Mouse (Mus musculus) layer of hippocampus, adult 8-10 months (tissue): Measurements from ENCODE around the gene Map6. TPM values are rescaled to one million over a fixed set of nuclear protein-coding genes. Genes with fewer than 3 reads are reported as not detected.
A peak's percentile ranks its signal among the peaks of the same experiment; 100 is the strongest.

Source experiments
- DNase-seq, 2 experiments: peaks; one replicate each; pipeline ENCODE4 v3.0.0; 2022; ENCODE audit warnings: low spot score in 2 of 2
- total RNA-seq, 4 experiments: library from RNA; stranded (reverse); gene quantifications; 2 replicates each; pipeline ENCODE4 v1.2.4; 2022

The Map6 gene
- total RNA-seq: 100 to 1,000 TPM; 101 to 108 (median 106) TPM

DNA sequence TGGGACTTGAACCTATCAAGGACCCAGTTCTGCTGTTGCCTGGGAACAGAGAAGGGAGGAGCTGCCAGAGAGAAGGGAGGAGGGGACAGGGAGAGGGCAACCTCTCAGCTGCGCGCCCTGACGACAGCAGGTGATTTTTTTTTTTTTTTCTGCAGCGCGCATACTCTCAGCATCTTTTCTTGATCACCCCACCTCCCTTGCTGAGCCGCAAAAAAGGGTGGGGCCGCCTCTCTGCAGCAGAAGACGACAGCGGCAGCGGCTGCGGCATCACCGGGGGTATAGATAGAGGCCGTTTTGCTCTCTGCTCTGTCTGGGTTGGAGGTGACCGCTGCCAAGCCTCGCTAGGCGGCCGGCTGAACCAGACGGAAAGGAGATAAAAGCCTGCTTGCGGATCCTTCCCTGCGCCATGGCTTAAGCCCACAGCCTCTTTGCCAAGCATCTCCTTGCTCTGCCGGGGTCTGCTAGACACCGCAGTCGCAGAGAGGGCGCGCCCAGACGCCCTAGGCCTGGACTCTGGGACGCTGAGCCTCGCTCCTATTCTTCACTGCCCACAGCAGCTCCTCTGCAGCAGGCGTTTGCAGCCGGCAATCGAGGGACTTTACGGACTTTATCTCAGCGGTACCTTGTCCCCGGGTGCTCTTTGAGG is at the start of gene Map6:
Gene Map6, plus strand, starts transcription at position 197 of the 646 bp plus-strand sequence.
- DNase-seq: peak; percentile 65 to 76

DNA sequence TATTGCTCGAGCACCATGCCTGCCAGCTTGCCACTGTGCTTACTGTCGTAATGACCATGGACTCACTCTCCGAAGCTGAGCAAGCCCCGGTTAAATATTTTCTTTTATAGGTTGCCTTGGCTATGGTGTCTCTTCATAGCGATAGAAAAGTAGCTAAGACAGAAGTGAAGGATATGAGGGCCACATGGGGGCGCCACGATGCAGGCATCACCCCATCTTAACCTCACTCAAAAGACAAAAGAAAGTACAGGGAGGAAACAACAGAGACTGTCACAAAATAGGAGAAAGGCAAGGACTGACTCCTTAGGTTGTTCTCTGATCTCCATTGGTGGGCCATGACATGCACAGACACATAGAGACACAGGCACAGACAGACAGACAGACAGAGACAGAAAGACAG is 43.0 kb upstream of the Map6 start:
- DNase-seq: no peak

DNA sequence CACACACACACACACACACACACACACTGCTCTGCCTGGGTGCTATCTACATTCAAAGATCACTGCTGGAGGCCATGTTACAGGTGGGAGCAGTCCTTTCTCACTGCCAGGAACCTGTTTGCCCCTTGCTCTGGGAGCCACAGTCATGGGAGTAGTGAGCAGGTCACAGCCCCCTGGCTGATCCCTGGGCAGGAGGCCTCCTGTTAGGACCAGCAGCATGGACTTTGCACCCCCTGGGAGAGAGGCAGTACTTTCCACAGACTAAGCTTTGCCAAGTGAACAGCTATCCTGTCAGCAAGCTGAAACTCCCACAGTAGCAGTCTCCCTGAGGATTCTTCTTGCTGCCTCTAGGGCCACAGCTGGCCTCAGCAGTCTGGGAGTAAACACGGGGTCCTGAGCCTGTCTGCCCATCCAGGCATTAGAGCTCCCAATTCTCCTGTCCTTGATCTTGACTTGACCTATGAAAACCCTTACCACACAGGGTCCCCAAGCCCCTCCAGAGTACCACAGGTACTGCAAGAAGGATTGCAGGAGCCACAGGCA is 42.5 kb upstream of the Map6 start:
- no peak for DNase-seq

DNA sequence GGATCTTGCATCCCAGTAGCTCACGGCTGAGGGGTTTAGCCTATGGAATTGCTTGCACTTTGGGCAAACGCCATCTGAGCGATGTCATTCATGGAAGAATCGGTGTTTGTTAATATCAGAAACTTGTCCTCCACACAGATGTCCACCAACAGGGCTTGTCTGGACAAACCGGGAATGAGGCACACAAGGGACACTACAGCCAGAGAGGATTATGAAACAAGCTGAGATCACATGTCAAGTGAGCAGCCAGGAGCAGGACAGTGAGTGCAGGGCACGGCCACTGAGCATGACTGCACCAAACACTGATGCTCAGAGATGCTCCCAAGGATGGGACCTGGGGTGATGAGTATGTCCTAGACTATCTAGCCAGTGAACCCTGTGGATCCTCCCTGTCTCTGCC is 41.8 kb upstream of the Map6 start:
- DNase-seq: no peak

DNA sequence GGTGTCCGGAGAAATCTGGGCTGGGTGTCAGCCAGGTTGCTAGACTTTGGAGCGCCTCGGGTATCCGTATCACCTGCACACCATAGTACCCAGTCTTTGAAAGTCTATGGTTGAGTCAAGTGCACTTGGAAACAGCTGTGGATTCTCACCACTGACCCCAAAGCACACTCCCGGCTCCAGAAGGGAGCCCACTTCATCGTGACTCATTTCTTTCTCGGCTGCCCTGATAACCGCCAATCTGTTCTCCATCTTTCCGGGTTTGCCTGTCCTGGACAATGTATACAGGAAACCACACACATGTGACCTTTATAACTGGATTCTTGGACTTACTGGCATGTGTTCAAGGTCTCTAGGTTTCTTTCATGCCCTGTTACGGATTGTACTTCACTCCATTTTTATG is 40.6 kb upstream of the Map6 start:
- DNase-seq: no peak

DNA sequence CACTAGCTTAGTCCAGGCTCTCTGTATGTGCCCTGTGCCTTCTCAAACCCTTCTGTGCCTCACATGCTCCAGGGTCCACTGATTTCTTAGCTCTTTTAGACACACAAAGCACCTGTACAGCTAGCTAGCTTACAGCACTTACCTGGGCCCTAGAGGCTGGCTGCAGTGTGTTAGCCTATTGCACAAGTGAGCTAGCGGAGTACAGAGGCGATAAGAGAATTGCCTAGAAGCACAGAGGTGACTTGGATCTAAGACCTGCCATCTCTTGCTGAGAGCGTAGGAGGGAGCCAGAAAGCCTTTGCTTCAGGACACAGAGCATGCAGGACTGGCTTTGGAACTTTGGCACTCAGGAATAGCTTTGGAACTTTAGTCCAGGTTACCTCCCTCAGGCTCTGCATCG is 40.0 kb upstream of the Map6 start:
- DNase-seq: no peak

DNA sequence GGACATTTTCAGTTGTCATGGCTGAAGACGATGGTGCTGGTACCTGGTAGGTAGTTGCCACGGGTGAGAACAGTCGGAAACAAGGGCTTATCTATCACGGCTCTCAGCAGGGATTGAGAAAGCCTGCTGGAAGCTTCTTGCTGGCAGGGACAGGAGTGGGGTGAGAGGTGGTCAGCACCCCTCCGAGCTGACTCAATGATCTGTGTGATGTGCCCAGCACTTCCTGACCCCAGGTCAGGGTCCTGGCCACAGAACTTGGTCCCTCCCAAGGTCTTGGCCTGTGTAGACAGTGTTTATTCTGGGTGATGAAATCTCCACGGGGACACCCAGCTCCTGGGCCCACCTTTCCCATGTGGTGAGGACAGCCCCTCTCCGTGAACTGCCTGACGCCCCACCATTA is 38.4 kb upstream of the Map6 start:
- DNase-seq: no peak

DNA sequence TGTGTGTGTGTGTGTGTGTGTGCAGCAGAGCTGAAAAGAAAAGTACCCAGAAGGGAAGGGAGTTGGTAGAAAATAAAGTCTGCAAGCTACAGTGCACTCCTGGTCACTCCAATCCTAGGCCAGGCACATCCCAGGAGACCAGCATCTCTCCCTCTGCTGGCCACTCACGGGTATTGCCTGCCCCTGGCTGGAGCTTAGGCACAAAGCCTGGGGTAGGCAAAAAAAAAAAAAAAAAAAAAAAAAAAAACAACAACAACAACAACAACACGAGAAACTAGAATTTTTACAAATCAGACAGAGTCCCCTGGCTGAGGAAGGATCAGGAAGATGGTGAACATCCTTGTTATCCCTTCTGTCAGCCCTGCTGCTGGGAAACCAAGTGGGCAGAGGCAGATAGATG is 37.8 kb upstream of the Map6 start:
- no peak for DNase-seq

DNA sequence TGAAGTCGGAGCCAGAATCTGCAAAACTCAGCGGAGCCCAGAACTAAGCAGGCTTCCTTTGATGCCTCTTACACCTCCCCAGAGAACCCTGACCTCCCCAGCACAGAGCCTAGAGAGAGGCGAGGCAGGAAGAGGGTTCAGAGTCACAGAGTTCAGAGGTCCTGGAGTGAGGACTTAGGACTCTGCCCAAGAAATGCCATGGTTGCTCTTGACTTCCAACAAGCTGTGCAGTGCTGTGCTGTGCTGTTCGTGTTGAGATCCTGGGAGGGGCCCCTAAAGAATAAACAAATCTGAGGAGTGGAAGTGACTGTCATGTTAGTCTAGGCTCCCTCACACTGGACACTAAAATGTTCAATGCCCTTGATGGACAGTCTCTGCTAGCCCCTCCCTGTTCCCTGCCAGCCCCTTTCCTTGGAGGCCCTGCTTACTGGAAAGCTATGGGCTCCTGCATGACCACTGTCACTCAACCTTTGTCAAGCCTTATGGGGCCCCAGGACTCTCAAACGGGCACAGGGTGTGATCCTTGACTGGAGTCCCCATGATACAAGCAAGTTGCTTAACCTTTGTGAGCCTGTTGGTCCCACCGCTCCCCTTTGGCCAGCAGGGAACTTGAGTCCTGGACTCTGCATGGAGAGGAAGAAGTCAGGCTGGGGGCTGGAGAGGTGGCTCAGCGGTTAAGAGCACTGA is 37.0 kb upstream of the Map6 start:
- DNase-seq: no peak

DNA sequence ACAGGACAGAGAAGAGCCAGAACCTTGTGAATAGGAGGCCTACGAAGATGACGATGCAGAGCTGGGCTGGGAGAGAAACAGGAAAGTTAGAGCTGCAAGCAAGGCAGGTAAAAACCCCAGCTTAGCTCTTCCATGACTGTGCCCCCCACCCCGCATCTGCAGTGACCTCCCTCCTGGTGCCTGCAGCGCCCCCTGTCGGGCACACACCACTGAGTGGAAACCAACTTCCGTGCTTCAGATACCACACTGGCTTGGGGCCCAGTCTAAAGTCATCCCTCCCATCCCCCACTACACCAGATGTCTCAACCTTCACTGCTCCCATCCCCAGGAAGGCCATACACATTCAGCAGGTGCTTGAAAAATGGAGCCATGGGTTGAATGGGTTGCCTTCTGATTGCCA is 34.7 kb upstream of the Map6 start:
- DNase-seq: no peak

DNA sequence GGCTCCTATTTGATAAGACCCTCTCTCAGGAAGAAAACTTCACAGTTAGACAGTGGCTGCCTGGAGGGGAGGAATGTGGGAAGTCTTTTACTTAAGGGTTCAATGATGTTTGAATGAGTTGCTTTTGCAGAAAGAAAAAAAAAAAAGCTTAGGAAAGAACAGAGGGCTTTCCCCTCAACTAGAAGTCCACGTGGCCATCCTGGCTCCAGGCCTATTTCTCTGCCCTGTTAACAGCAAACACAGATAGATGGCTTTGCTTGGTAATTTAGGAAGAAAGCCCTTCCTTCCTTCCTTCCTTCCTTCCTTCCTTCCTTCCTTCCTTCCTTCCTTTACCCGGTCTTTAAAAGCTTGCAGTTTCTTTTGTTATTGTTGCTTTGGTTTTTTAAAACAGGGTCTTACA is 32.3 kb upstream of the Map6 start:
- DNase-seq: no peak

DNA sequence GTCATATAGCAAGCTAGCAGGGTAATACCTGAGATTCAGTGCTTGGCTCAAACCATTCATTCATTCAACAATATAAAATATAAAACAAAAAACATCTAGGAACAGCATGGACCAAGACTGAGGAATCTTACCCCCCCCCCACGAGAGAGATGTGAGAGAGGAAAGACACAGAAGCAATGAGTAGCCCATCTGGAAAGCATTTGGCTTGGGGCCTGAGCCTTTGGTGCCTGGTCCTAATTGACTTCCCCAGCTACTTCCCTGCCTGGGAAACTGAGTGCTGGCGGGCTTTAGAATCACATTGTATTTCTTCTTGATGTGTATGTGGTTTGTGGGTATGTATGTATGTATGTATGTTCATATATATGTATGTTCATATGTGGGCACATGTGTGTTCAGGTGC is 31.6 kb upstream of the Map6 start:
- DNase-seq: no peak

DNA sequence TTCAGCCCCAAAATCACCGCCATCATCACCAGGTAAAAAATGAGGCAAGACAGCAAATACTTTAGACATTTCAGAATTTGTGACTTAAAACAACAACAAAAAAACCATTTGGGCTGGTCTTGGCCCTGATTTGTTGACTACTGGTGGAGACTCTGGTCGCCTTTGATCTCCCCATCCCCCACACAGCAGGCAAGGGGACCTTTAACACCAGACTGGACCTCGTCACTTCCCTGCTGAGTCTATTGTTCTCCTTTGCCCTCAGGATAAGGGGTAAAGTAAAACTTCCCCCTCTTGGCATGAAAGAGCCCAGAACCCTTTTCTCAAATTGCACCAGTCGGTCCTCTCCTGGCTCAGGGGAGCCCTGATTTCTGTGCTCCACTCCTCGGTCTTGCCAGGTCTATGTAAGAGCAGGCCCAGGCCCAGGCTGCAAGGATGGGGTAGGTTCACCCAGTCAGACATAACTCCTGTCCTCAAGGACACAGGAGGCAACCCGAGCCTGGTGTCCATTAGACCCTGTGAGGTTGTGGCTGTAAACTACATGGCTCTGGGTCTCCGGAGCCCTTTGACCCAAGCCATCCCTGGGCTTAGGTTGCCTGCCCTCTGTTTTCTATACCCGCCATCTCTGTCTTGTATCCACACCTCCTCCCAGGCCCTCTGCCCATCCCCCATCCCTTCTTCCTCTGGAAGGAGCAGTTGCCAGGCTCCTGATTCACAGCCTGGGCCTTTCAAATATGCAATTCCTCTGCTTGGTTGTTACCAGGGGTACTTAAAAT is 30.2 kb upstream of the Map6 start:
- no peak for DNase-seq

DNA sequence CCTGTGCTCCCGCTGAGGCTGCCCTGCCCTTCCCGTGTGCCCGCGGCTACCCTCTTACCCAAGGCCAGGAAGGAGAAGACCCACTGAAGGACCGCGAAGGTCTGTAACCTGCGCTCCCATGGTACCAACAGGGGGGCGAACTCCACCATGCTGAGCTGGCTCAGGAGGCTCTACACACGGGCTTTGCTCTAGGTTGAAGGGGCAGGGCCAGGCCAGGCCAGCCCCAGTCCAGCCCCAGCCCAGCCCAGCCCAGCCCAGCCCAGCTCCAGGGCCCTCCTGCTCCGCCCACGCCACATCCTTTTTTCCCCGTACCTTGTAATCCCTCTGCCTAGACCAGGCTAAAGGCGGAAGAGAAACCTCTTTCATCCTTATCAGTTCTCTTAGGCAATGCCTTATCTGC is 28.8 kb upstream of the Map6 start, which contains the start of gene Mogat2:
Gene Mogat2, minus strand, starts transcription at position 203 of the 400 bp plus-strand sequence.
- DNase-seq: no peak

DNA sequence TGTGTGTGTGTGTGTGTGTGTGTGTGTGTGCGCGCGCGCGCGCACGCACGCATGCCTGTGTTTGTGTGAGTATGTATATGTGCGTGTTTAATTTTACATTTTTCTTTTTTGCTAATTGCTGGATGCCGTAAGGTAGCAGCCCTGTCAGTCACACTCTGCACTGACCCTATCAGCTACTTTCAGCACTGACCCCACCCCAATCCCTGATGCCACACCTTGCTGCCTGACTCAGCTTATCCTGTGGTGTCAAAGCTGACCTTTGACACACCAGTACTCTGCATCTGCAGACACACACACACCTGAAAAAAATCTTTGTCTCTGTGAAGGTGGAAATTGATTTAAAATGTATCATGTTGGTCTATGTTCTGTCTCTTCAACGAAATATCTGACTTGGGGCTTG is 25.1 kb upstream of the Map6 start:
- no peak for DNase-seq

DNA sequence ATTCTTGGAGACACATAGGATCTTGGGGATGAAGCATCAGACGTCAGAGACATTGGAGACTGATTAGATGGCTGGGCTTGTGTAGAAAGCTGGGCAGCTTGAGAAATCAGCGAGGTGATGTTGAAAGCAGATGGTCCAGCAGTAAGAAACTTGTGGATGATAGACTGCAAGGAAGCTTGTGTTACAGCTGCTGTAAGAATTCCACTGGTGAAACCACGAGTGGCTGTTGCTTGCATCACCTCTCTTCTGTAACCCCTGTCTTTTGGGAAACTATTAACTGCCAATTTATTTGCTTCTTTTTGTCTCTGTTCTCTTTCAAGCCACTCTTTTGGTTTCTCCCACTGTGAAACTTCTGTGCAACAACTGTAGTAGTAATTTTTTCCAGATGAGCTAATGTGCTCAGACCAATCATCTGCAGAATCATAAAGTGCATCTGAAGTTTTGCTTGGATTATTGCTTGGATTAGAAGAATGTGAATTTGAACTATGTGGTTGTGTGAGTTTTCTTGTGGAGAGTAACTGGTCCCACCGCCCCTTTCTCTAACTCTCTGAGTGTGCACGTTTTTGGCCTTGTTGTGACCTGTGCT is 19.0 kb upstream of the Map6 start:
- DNase-seq: no peak

DNA sequence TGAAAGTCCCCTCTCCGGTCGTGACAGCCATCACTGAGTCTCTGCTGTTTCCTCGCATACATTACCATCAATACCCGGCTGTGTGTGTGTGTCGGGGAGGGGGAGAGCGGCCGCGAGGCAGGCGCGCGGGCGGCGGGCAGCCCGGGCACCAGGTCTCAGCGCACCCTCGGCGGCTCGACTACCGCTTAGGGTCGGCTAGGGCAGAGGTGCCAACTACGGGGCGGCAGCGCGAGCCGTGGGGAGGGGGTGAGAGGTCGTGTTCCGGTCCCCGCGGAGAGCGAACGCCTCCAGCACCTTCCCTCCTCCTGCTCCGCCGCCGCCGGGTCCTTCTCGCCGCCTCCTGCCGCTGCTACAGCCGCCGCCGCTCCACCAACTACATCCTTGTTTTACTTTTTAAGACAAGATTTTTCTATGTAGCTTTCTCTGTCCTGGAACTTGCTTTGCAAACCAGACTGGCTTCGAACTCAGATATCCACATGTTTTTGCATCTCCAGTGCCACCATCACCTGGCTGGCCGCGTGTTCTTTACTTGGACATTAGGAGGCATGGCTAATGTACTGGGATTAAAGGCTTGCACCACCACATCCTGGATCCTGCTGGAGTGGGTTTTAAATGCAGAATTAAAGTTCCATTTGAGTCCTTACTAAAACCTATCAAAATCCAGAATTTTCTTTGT is 18.2 kb upstream of the Map6 start:
- no peak for DNase-seq

DNA sequence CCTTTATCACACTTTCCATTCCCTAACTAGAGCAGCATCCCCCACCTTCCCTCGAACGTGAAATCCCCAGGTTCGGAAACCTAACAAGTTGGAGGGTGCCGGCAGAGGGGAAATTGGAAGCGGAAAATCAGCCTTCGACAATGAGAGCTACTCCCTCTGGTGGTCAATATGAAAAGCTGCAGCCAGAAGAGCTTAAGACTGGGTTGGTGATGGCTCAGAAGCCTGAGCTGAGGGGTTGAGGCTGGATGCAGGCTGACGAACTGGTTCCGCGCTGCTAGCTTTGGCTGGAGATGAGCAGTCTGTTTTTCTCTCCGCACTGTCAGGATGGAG is 17.7 kb upstream of the Map6 start:
- DNase-seq: no peak

DNA sequence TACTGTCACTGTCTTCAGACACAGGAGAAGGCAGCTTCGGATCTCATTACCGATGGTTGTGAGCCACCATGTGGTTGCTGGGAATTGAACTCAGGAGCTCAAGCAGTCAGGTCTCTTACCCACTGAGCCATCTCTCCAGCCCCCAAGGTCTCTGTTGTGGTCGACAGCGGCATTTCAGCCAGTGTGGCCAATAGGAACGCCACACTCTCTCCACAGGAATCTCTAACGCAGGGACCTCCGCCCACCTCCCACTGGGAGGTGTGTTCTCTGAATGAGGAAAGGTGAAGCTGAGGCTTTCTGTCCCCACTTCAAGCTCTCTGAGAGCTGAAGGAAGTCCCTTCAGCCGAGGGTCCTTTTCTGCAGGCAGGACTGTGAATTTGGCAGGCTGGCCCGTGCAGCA is 16.9 kb upstream of the Map6 start:
- DNase-seq: no peak

DNA sequence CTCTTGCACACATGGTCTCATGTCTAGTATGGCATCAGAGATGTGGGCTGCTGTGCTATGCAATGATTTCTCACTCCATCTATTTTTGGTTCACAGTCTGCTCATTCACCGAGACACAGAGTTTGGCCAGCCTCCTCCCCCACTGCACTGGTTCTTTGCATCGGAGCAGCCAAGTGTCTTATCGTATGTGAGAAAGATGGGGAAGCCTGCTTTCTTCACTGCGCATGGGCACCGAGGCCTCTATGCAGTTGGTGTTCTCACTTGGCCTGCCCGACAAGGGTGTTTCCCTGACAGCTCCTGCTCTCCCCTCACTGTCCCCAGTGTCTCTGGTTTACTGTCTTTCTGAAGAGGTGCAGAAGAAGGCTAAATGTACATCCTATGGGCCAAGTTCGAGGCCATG is 12.2 kb upstream of the Map6 start:
- peak; percentile 39 to 40 for DNase-seq

DNA sequence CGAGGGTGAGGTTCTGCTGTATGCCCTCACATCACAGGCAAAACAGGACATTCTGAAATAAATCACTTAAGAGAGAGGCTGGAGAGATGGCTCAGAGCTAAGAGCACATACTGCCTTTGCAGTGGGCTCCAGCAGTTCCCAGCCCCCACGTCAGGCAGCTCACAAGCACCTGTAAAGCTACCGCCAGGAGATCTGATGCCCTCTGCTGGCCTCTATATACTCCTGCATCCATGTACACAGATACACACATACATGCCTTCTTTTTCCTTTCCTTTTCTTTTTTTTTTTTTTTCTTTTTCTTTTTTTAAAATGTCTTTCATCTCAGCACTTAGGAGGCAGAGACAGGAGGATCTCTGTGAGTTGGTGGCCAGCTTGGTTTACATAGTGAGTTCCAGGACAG is 5.3 kb upstream of the Map6 start:
- no peak for DNase-seq

DNA sequence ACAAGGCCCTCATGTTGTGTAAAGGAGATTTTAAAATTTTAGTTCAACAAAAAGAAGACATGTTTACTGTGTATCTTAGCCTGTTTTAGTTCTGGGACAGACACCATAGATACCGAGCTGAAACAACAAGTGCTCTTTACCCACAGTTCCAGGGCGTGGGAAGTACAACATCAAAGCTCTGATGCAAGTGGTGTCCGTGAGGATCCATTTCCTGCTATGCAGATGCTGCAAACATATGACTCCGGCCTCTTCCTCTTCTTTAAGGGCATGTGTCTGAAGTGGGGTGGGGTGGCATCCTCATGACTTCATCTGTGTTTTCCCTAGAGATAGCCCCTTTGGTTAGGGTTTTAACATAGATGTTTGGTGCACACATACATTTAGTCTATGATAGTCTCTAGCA is 3.7 kb upstream of the Map6 start:
- DNase-seq: no peak
